Mouse (Mus musculus) midbrain, embryonic 11.5 days (tissue): ENCODE measurements around the gene Olfr690. TPM values are rescaled to one million over a fixed set of nuclear protein-coding genes. Genes with fewer than 3 reads are reported as not detected.

Experiments used
- polyA plus RNA-seq: library from polyadenylated mRNA; unstranded; fragments of >200 nt; fragmentation: Nextera tagmentation; extraction: Ambion mirVana; gene quantifications from 2 replicates; pipeline ENCODE4 v1.2.1, GENCODE M21; 2014

Olfr690 gene
- polyA plus RNA-seq, 1 experiment from 2014 or later: not detected

Other genes starting within 250 kb of the Olfr690 start
- not detected in 2 replicates for gene Olfr680-ps1, start 241.3 kb downstream of the Olfr690 start, polyA plus RNA-seq
- not detected in 2 replicates for gene Olfr681, start 217.3 kb downstream of the Olfr690 start, polyA plus RNA-seq
- gene Olfr683, start 187.1 kb downstream of the Olfr690 start, polyA plus RNA-seq: not detected in 2 replicates
- not detected in 2 replicates for gene Olfr684, start 170.5 kb downstream of the Olfr690 start, polyA plus RNA-seq
- gene Olfr685, start 148.1 kb downstream of the Olfr690 start, polyA plus RNA-seq: not detected in 2 replicates
- gene Olfr686, start 126.6 kb downstream of the Olfr690 start, polyA plus RNA-seq: not detected in 2 replicates
- not detected in 2 replicates for gene Olfr688, start 46.0 kb downstream of the Olfr690 start, polyA plus RNA-seq
- not detected in 2 replicates for gene Olfr689, start 22.9 kb downstream of the Olfr690 start, polyA plus RNA-seq
- gene Olfr691, start 8.2 kb upstream of the Olfr690 start, polyA plus RNA-seq: 0.07 TPM in 2 replicates
- gene Olfr692, start 34.1 kb upstream of the Olfr690 start, polyA plus RNA-seq: not detected in 2 replicates
- not detected in 2 replicates for gene Gm5901, start 40.9 kb upstream of the Olfr690 start, polyA plus RNA-seq
- gene Fam160a2, start 66.0 kb upstream of the Olfr690 start, polyA plus RNA-seq: 25.4 and 30.4 TPM in 2 replicates
- gene Cnga4, start 70.5 kb upstream of the Olfr690 start, polyA plus RNA-seq: not detected in 2 replicates
- 0.14 and 0.28 TPM in 2 replicates for gene Cckbr, start 91.6 kb upstream of the Olfr690 start, polyA plus RNA-seq
- 24.2 and 24.9 TPM in 2 replicates for gene Cavin3, start 148.2 kb upstream of the Olfr690 start, polyA plus RNA-seq
- gene Smpd1, start 220.3 kb upstream of the Olfr690 start, polyA plus RNA-seq: 42.0 and 47.3 TPM in 2 replicates
- 100 and 103 TPM in 2 replicates for gene Apbb1, start 247.5 kb upstream of the Olfr690 start, polyA plus RNA-seq